Mouse (Mus musculus) inflammation-experienced regulatory T-cells, adult 6 months (primary cell): ENCODE results near the gene C2cd4d. TPM values are rescaled to one million over a fixed set of nuclear protein-coding genes. Genes with fewer than 3 reads are reported as not detected.

Experiments
- polyA plus RNA-seq, 3 experiments: library from polyadenylated mRNA; unstranded; fragments of 100-300 nt; shearing (Covaris generic); gene quantifications; one replicate each; pipeline ENCODE4 v1.2.1; 2017

C2cd4d gene
- polyA plus RNA-seq, 3 experiments from 2014 or later, result not detected

Other genes with a start within 250 kb of the C2cd4d start
- not detected for gene Gm10696, start 184.2 kb upstream of the C2cd4d start, polyA plus RNA-seq
- not detected for gene Gm5286, start 165.7 kb upstream of the C2cd4d start, polyA plus RNA-seq
- not detected for gene Gm4778, start 98.4 kb upstream of the C2cd4d start, polyA plus RNA-seq
- gene Them4, start 52.3 kb upstream of the C2cd4d start, polyA plus RNA-seq, result 10 to 100 TPM in 1 of 3 experiments, 1 to 10 TPM in 2; 7.0 to 10.7 (median 9.0) TPM
- gene Them5, start 20.3 kb upstream of the C2cd4d start, polyA plus RNA-seq, result not detected
- gene Rorc, start 10.4 kb downstream of the C2cd4d start, polyA plus RNA-seq, result 10 to 100 TPM in 2 of 3 experiments, 1 to 10 TPM in 1; 5.4 to 13.2 (median 13.1) TPM
- 1 to 10 TPM in 2 of 3 experiments, under 1 TPM in 1; 0.45 to 2.3 (median 1.5) TPM for gene Lingo4, start 36.1 kb downstream of the C2cd4d start, polyA plus RNA-seq
- gene Tdrkh, start 50.8 kb downstream of the C2cd4d start, polyA plus RNA-seq, result 10 to 100 TPM in 1 of 3 experiments, 1 to 10 TPM in 2; 4.8 to 11.2 (median 7.8) TPM
- gene Mrpl9, start 80.9 kb downstream of the C2cd4d start, polyA plus RNA-seq, result 10 to 100 TPM; 45.9 to 67.0 (median 66.8) TPM
- gene Oaz3, start 81.5 kb downstream of the C2cd4d start, polyA plus RNA-seq, result 1 to 10 TPM in 2 of 3 experiments, under 1 TPM in 1; 0.75 to 1.2 (median 1.0) TPM
- gene Celf3, start 115.9 kb downstream of the C2cd4d start, polyA plus RNA-seq, result 1 to 10 TPM in 1 of 3 experiments, under 1 TPM in 2; 0.73 to 1.5 (median 0.87) TPM
- not detected for gene Riiad1, start 117.9 kb downstream of the C2cd4d start, polyA plus RNA-seq
- gene Snx27, start 220.3 kb downstream of the C2cd4d start, polyA plus RNA-seq, result 10 to 100 TPM; 12.2 to 17.5 (median 16.6) TPM